Mouse (Mus musculus): Measurements from ENCODE around the gene Gm49373. TPM values are rescaled to one million over a fixed set of nuclear protein-coding genes. Genes with fewer than 3 reads are reported as not detected.

Gm49373 gene
- polyA plus RNA-seq, 2 experiments = 1.0 to 1.9 TPM

DNA sequence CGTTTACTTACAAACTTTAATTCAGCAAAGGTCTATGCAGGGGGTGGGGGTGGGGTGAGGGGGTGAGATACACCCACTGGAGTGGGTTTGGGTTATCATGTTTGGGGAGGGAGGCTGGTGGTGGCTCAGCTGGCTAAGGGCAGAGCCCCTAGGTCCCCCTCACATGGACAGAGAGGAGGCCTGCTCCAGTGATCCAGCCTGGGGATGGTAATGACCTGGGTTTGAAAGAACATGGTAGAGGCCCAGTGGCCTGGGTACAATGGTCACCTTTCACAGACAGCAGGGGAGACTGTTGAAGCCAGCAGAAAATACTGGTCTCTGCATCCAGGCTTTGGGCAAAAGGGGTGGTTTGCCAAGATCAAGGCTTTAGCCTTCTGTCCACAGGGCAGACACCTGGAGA, 1.3 kb upstream of the Gm49373 start:
- TF ChIP-seq POLR2A (IDR thresholded peaks at IDR 0.05; ENCODE audit: borderline replicate concordance, extremely low read depth, insufficient read depth, insufficient read length) = no peak
- DNase-seq (ENCODE audit: low spot score) (no peak), ATAC-seq (ENCODE audit: low FRiP score, low read depth) (no peak)
- peaks cover 64% of the 10 kb centered on the region for H3K36me3 ChIP-seq (ENCODE audit: control insufficient read depth, insufficient read depth, low read length)
- no peak overlapping the region for H3K27ac ChIP-seq (replicated peaks; ENCODE audit: low read depth, low read length)
- 84% methylated on average over 1 of the region's 1 CpGs for WGBS
- 0 out of 2 replicates have a peak, but pooled peaks cover 6% of the 10 kb centered on the region for H3K4me1 ChIP-seq (ENCODE audit: control insufficient read depth, insufficient read depth, low read length)
- no peaks in the 10 kb centered on the region for H3K27me3 ChIP-seq (ENCODE audit: control insufficient read depth, insufficient read depth, low read length)
- H3K9ac ChIP-seq (ENCODE audit: low read depth, low read length, severe bottlenecking) = no peak overlapping the region
- H3K9me3 ChIP-seq (ENCODE audit: control insufficient read depth, low read length) = no peaks in the 10 kb centered on the region
- H3K4me2 ChIP-seq (replicated peaks; ENCODE audit: low read depth, low read length, severe bottlenecking) = no peak overlapping the region
- H3K4me3 ChIP-seq (replicated peaks; ENCODE audit: low read length) = no peak overlapping the region; the same call in 1 of the 2 replicates

DNA sequence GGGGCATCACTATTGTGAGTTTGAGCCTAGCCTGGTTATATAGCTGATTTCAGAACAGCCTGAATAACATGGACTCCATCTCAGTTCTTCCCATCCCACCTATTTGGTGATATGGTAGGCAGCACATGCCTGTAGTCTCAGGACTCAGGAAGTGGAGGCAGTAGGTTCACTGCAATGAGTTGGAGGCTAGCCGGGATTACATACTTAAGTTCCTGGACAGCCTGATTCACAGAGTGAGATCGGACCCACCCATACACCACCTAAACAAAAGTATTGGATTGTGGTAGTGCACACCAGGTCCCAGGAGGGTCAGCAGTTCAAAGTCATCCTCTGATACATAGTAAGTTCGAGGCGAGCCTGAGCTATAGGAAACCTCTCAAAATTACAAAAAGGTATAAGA, 255 bp downstream of the Gm49373 start:
- H3K27me3 ChIP-seq (ENCODE audit: control insufficient read depth, insufficient read depth, low read length) = no peaks in the 10 kb centered on the region
- no peaks in the 10 kb centered on the region for H3K9me3 ChIP-seq (ENCODE audit: control insufficient read depth, low read length)
- 20% methylated on average over 4 of the region's 4 CpGs for WGBS
- peak; percentile 7 for DNase-seq (ENCODE audit: low spot score)
- H3K4me1 ChIP-seq (ENCODE audit: control insufficient read depth, insufficient read depth, low read length) = 0 out of 2 replicates have a peak, but pooled peaks cover 6% of the 10 kb centered on the region
- no peak for TF ChIP-seq POLR2A (IDR thresholded peaks at IDR 0.05; ENCODE audit: borderline replicate concordance, extremely low read depth, insufficient read depth, insufficient read length)
- peaks cover 52% of the 10 kb centered on the region for H3K36me3 ChIP-seq (ENCODE audit: control insufficient read depth, insufficient read depth, low read length)
- H3K4me3 ChIP-seq (replicated peaks; ENCODE audit: low read length) = peak overlapping the region; percentile 89
- H3K4me2 ChIP-seq (replicated peaks; ENCODE audit: low read depth, low read length, severe bottlenecking) = peak overlapping the region; percentile 84
- H3K27ac ChIP-seq (replicated peaks; ENCODE audit: low read depth, low read length) = no peak overlapping the region; the same call in 1 of the 2 replicates
- H3K9ac ChIP-seq (ENCODE audit: low read depth, low read length, severe bottlenecking) = peak overlapping the region; percentile 87
- ATAC-seq (ENCODE audit: low FRiP score, low read depth) = peak; percentile 1; the same call in 1 of the 2 replicates

DNA sequence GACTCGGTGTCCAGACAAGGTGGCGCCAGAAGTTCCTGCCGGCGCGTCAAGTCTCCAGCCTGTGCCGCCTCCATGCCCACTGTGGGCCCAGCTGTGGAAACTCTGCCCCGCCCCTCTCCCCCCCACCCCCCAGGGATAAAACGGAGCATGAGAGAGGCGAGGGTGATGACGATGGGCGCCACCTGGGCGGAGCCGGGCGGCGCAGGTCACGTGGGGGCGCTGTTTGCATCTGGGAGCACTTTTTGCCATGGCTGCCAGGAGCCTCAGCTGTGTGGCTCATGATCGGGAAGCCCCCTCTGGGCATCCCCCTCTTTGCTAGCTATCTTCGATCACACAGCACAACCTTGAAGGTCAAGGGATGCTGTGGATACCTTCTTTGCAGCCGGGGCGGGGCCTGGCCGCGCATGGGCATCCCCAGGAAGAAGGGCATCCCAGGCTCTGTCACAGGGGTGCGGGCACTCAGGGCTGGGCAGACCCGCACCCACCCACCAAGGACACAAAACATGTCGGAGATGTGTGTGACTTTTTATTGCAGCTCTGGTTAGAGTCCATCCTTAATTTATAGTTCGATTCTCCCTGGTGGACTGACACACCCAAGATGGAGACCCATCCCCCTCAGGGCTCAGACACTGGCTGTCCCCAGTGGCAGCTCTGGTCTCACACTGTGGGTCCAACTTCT, 5.8 kb downstream of the Gm49373 start, which contains the start of gene Zglp1:
Gene Zglp1 (minus strand): TSS at position 88 of the 679 bp plus-strand sequence.
- DNase-seq (ENCODE audit: low spot score) (no peak), ATAC-seq (ENCODE audit: low FRiP score, low read depth) (no peak)
- Histone ChIP-seq H3K4me1 (ENCODE audit: control insufficient read depth, insufficient read depth, low read length) (no peaks in the 10 kb centered on the region), H3K9ac (ENCODE audit: low read depth, low read length, severe bottlenecking) (no peak within 1 kb of the TSS), H3K27me3 (ENCODE audit: control insufficient read depth, insufficient read depth, low read length) (no peaks in the 10 kb centered on the region), H3K4me2 (replicated peaks; ENCODE audit: low read depth, low read length, severe bottlenecking) (no peak within 1 kb of the TSS), H3K27ac (replicated peaks; ENCODE audit: low read depth, low read length) (no peak within 1 kb of the TSS), H3K9me3 (ENCODE audit: control insufficient read depth, low read length) (no peaks in the 10 kb centered on the region), H3K36me3 (ENCODE audit: control insufficient read depth, insufficient read depth, low read length) (peaks cover 41% of the 10 kb centered on the region), H3K4me3 (replicated peaks; ENCODE audit: low read length) (no peak within 1 kb of the TSS)
- WGBS = 84% methylated on average over 27 of the region's 27 CpGs
- no peak for TF ChIP-seq POLR2A (IDR thresholded peaks at IDR 0.05; ENCODE audit: borderline replicate concordance, extremely low read depth, insufficient read depth, insufficient read length)

DNA sequence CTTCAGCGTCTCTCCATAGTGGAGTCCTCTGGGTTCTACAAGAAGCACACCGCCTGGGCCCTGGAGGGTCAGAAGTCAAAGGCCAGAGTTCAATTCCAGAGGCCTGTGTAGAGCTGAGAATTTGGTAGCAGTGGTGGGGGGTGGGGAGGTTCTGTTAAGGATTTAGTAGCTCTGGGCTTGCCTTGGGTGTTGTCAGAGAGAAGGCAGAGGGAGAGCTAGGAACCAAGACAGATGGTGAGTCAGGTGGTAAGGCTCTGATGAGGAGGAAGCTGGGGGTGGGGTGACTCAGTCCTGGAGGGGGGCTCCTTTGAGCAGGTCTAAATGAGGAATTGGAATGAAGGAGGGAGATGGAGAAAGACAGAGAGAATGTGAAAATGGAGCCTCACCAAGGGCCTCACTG, 10.0 kb downstream of the Gm49373 start:
- H3K27me3 ChIP-seq (ENCODE audit: control insufficient read depth, insufficient read depth, low read length) = no peaks in the 10 kb centered on the region
- WGBS = 92% methylated on average over 2 of the region's 2 CpGs
- no peak overlapping the region for H3K4me3 ChIP-seq (replicated peaks; ENCODE audit: low read length)
- ATAC-seq (ENCODE audit: low FRiP score, low read depth) (no peak), DNase-seq (ENCODE audit: low spot score) (no peak)
- TF ChIP-seq POLR2A (IDR thresholded peaks at IDR 0.05; ENCODE audit: borderline replicate concordance, extremely low read depth, insufficient read depth, insufficient read length) = no peak
- no peaks in the 10 kb centered on the region for H3K4me1 ChIP-seq (ENCODE audit: control insufficient read depth, insufficient read depth, low read length)
- H3K9ac ChIP-seq (ENCODE audit: low read depth, low read length, severe bottlenecking) = no peak overlapping the region
- H3K27ac ChIP-seq (replicated peaks; ENCODE audit: low read depth, low read length) = no peak overlapping the region
- H3K36me3 ChIP-seq (ENCODE audit: control insufficient read depth, insufficient read depth, low read length) = peaks cover 25% of the 10 kb centered on the region
- H3K9me3 ChIP-seq (ENCODE audit: control insufficient read depth, low read length) = no peaks in the 10 kb centered on the region
- H3K4me2 ChIP-seq (replicated peaks; ENCODE audit: low read depth, low read length, severe bottlenecking) = no peak overlapping the region

DNA sequence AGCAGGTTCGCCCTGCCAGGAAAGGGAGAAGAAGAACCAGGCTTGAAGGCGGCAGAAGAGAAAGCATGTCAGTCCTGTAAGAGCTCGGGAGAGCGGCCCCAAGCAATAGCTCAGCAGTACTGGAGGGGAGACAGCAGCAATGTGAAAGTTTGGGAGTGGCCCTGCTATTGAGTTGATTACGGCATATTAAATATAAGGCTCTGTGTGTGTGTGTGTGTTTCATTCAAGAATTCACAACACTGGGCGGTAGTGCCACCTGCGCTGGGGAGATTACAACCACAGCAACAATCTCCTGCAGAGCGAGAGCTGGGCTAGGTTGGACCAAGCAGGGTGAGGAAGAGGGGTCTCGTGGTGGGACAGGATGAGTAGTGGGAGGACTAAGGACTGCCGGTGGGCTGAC, 21.3 kb downstream of the Gm49373 start:
- no peak overlapping the region for H3K27ac ChIP-seq (replicated peaks; ENCODE audit: low read depth, low read length)
- H3K36me3 ChIP-seq (ENCODE audit: control insufficient read depth, insufficient read depth, low read length) = no peaks in the 10 kb centered on the region
- H3K4me1 ChIP-seq (ENCODE audit: control insufficient read depth, insufficient read depth, low read length) = no peaks in the 10 kb centered on the region
- no peaks in the 10 kb centered on the region for H3K9me3 ChIP-seq (ENCODE audit: control insufficient read depth, low read length)
- H3K4me2 ChIP-seq (replicated peaks; ENCODE audit: low read depth, low read length, severe bottlenecking) = no peak overlapping the region
- H3K9ac ChIP-seq (ENCODE audit: low read depth, low read length, severe bottlenecking) = no peak overlapping the region
- H3K27me3 ChIP-seq (ENCODE audit: control insufficient read depth, insufficient read depth, low read length) = no peaks in the 10 kb centered on the region
- no peak overlapping the region for H3K4me3 ChIP-seq (replicated peaks; ENCODE audit: low read length)
- TF ChIP-seq POLR2A (IDR thresholded peaks at IDR 0.05; ENCODE audit: borderline replicate concordance, extremely low read depth, insufficient read depth, insufficient read length) = no peak
- ATAC-seq (ENCODE audit: low FRiP score, low read depth) (no peak), DNase-seq (ENCODE audit: low spot score) (no peak)
- WGBS = 65% methylated on average over 10 of the region's 10 CpGs

Data from limb, embryonic 14.5 days (tissue).